Mouse (Mus musculus): Measurements from ENCODE around the gene Elac2. TPM values are rescaled to one million over a fixed set of nuclear protein-coding genes. Genes with fewer than 3 reads are reported as not detected.

Gene Elac2
- polyA plus RNA-seq, 1 experiment: 8.0 TPM

- Histone ChIP-seq H3K27ac (ENCODE audit: control insufficient read depth, insufficient read depth, low read depth, low read length, poor library complexity) (no peak overlapping the region), H3K4me3 (replicated peaks; ENCODE audit: control insufficient read depth, low read depth, low read length) (no peak overlapping the region), H3K4me1 (ENCODE audit: control insufficient read depth, insufficient read depth, low read length) (no peaks in the 10 kb centered on the region)
- no peak for TF ChIP-seq POLR2A (IDR thresholded peaks at IDR 0.05; ENCODE audit: borderline replicate concordance, control insufficient read depth, low read depth, low read length)
- no peak for TF ChIP-seq CTCF (IDR thresholded peaks at IDR 0.05; ENCODE audit: control insufficient read depth, insufficient read depth, low read length)
- 85% methylated on average over 5 of the region's 5 CpGs for WGBS
Observed at GRCm38 (mm10) chr11:65003611-65004010, 24.8 kb downstream of the Elac2 start.

- WGBS: 79% methylated on average over 3 of the region's 3 CpGs
- no peak overlapping the region for H3K27ac ChIP-seq (ENCODE audit: control insufficient read depth, insufficient read depth, low read depth, low read length, poor library complexity)
- no peaks in the 10 kb centered on the region for H3K4me1 ChIP-seq (ENCODE audit: control insufficient read depth, insufficient read depth, low read length)
- no peak overlapping the region for H3K4me3 ChIP-seq (replicated peaks; ENCODE audit: control insufficient read depth, low read depth, low read length)
- TF ChIP-seq CTCF (IDR thresholded peaks at IDR 0.05; ENCODE audit: control insufficient read depth, insufficient read depth, low read length) (no peak), POLR2A (IDR thresholded peaks at IDR 0.05; ENCODE audit: borderline replicate concordance, control insufficient read depth, low read depth, low read length) (no peak)
Observed at GRCm38 (mm10) chr11:65004836-65005235, 26.0 kb downstream of the Elac2 start.

- Histone ChIP-seq H3K4me1 (ENCODE audit: control insufficient read depth, insufficient read depth, low read length) (no peaks in the 10 kb centered on the region), H3K4me3 (replicated peaks; ENCODE audit: control insufficient read depth, low read depth, low read length) (no peak overlapping the region), H3K27ac (ENCODE audit: control insufficient read depth, insufficient read depth, low read depth, low read length, poor library complexity) (no peak overlapping the region)
- WGBS: 81% methylated on average over 4 of the region's 4 CpGs
- no peak for TF ChIP-seq CTCF (IDR thresholded peaks at IDR 0.05; ENCODE audit: control insufficient read depth, insufficient read depth, low read length)
- TF ChIP-seq POLR2A (IDR thresholded peaks at IDR 0.05; ENCODE audit: borderline replicate concordance, control insufficient read depth, low read depth, low read length): no peak
Observed at GRCm38 (mm10) chr11:65006047-65006446, 27.2 kb downstream of the Elac2 start.

DNA sequence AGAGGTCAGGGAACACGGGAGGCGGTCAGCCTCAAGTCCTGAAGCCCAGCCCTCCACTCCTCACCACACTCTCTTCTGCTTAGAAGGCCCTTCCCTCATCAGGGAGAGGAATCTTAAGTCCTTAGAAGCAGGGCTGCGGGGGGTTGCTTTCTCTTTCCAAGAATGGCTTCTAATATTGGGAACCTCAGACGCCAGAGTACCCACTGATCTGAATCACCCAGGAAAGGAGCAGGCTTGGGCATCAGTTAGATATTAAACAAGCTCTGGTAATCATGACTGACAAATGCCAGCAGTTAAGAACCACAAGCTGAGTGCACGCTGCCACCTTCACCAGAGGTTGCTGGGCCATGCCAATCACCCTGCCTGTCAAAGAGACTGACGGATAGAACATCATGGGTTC lies 35.1 kb downstream of the Elac2 start:
- WGBS: 75% methylated on average over 6 of the region's 6 CpGs
- no peak overlapping the region for H3K27ac ChIP-seq (ENCODE audit: control insufficient read depth, insufficient read depth, low read depth, low read length, poor library complexity)
- TF ChIP-seq POLR2A (IDR thresholded peaks at IDR 0.05; ENCODE audit: borderline replicate concordance, control insufficient read depth, low read depth, low read length): no peak
- no peak for TF ChIP-seq CTCF (IDR thresholded peaks at IDR 0.05; ENCODE audit: control insufficient read depth, insufficient read depth, low read length)
- H3K4me1 ChIP-seq (ENCODE audit: control insufficient read depth, insufficient read depth, low read length): no peaks in the 10 kb centered on the region
- no peak overlapping the region for H3K4me3 ChIP-seq (replicated peaks; ENCODE audit: control insufficient read depth, low read depth, low read length)

DNA sequence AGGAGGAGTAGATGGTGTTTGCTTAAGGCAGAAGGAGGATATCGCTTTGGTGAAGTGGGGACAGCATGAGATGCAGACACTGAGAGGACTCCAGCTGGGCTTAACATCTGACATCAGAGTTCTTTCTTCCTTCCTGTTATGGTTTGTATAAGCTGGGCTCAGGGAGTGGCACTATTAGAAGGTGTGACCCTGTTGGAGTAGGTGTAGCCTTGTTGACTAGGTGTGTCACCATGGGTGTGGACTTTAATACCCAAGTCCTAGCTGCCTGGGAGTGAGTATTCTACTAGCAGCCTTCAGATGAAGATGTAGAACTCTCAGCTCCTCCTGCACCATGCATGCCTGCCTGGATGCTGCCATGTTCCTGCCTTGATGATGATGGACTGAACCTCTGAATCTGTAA lies 37.9 kb downstream of the Elac2 start:
- TF ChIP-seq CTCF (IDR thresholded peaks at IDR 0.05; ENCODE audit: control insufficient read depth, insufficient read depth, low read length) (no peak), POLR2A (IDR thresholded peaks at IDR 0.05; ENCODE audit: borderline replicate concordance, control insufficient read depth, low read depth, low read length) (no peak)
- whole genome bisulfite sequencing: 73% methylated on average over 1 of the region's 1 CpGs
- H3K4me1 ChIP-seq (ENCODE audit: control insufficient read depth, insufficient read depth, low read length): no peaks in the 10 kb centered on the region
- H3K4me3 ChIP-seq (replicated peaks; ENCODE audit: control insufficient read depth, low read depth, low read length): no peak overlapping the region
- no peak overlapping the region for H3K27ac ChIP-seq (ENCODE audit: control insufficient read depth, insufficient read depth, low read depth, low read length, poor library complexity)

GRCm38 (mm10) chr11:65020744-65021143 lies 41.9 kb downstream of the Elac2 start:
- 74% methylated on average over 4 of the region's 4 CpGs for WGBS
- Histone ChIP-seq H3K4me3 (replicated peaks; ENCODE audit: control insufficient read depth, low read depth, low read length) (no peak overlapping the region), H3K27ac (ENCODE audit: control insufficient read depth, insufficient read depth, low read depth, low read length, poor library complexity) (no peak overlapping the region), H3K4me1 (ENCODE audit: control insufficient read depth, insufficient read depth, low read length) (no peaks in the 10 kb centered on the region)
- no peak for TF ChIP-seq CTCF (IDR thresholded peaks at IDR 0.05; ENCODE audit: control insufficient read depth, insufficient read depth, low read length)
- TF ChIP-seq POLR2A (IDR thresholded peaks at IDR 0.05; ENCODE audit: borderline replicate concordance, control insufficient read depth, low read depth, low read length): no peak

GRCm38 (mm10) chr11:65022771-65023170 lies 43.9 kb downstream of the Elac2 start:
- H3K27ac ChIP-seq (ENCODE audit: control insufficient read depth, insufficient read depth, low read depth, low read length, poor library complexity): no peak overlapping the region
- 84% methylated on average over 11 of the region's 11 CpGs for WGBS
- no peaks in the 10 kb centered on the region for H3K4me1 ChIP-seq (ENCODE audit: control insufficient read depth, insufficient read depth, low read length)
- H3K4me3 ChIP-seq (replicated peaks; ENCODE audit: control insufficient read depth, low read depth, low read length): no peak overlapping the region
- TF ChIP-seq POLR2A (IDR thresholded peaks at IDR 0.05; ENCODE audit: borderline replicate concordance, control insufficient read depth, low read depth, low read length) (no peak), CTCF (IDR thresholded peaks at IDR 0.05; ENCODE audit: control insufficient read depth, insufficient read depth, low read length) (no peak)

DNA sequence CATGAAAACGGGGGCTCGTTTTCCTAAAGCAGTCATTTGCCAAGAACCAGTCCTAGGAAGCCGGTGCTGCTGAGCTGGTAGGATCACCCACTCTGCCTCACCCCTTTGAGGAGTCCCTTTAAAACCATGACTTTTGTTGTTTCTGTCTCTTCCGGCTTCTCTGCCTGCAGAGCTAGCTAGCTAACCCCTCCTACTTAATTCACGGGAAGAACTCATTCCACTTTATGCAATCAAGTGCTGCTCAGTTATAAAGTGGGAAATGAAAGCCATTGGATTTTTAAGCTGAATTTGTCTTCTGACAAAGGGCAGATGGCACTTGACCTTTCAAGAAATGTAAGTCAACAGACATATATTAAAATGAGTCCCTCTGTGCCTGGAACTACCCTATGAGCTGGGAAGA lies 49.2 kb downstream of the Elac2 start:
- TF ChIP-seq POLR2A (IDR thresholded peaks at IDR 0.05; ENCODE audit: borderline replicate concordance, control insufficient read depth, low read depth, low read length): no peak
- TF ChIP-seq CTCF (IDR thresholded peaks at IDR 0.05; ENCODE audit: control insufficient read depth, insufficient read depth, low read length): no peak
- 80% methylated on average over 5 of the region's 5 CpGs for WGBS
- no peak overlapping the region for H3K27ac ChIP-seq (ENCODE audit: control insufficient read depth, insufficient read depth, low read depth, low read length, poor library complexity)
- H3K4me1 ChIP-seq (ENCODE audit: control insufficient read depth, insufficient read depth, low read length): no peaks in the 10 kb centered on the region
- H3K4me3 ChIP-seq (replicated peaks; ENCODE audit: control insufficient read depth, low read depth, low read length): no peak overlapping the region

GRCm38 (mm10) chr11:65030201-65030600 lies 51.4 kb downstream of the Elac2 start:
- 74% methylated on average over 1 of the region's 1 CpGs for WGBS

More at GRCm38 (mm10) chr11:65030201-65030600, 51.4 kb downstream of the Elac2 start:
- Histone ChIP-seq H3K4me3 (replicated peaks; ENCODE audit: control insufficient read depth, low read depth, low read length) (no peak overlapping the region), H3K4me1 (ENCODE audit: control insufficient read depth, insufficient read depth, low read length) (no peaks in the 10 kb centered on the region), H3K27ac (ENCODE audit: control insufficient read depth, insufficient read depth, low read depth, low read length, poor library complexity) (no peak overlapping the region)
- no peak for TF ChIP-seq POLR2A (IDR thresholded peaks at IDR 0.05; ENCODE audit: borderline replicate concordance, control insufficient read depth, low read depth, low read length)
- no peak for TF ChIP-seq CTCF (IDR thresholded peaks at IDR 0.05; ENCODE audit: control insufficient read depth, insufficient read depth, low read length)

Data from bone marrow, adult 2 months (tissue).